19 mouse cellular contexts compared by ENCODE assay signal in genomic region chr6:84353425-84354220, GRCm38 (mm10).
DNase-seq lines count a peak whose midpoint lies in the region; ATAC-seq and TF ChIP-seq lines count a peak whose summit lies in the region.
"Had no signal": no experiment of that assay in that cellular context is flagged by ENCODE, and none has a peak within 500 bp of the region (broad histone marks: within the 10 kb centered on the region; RNA-seq: fewer than 3 reads in every experiment).

No protein-coding gene starts in this region.

- 0 out of 2 replicates have a peak, but pooled peaks have one; percentile 22 for TF ChIP-seq EP300 in lung, postnatal 0 days (IDR thresholded peaks at IDR 0.05)

- no peak overlapping the region for H3K4me2 ChIP-seq in lung, postnatal 0 days (replicated peaks; ENCODE audit: low read depth, low read length)
- H3K4me2 ChIP-seq: embryonic facial prominence, embryonic 13.5 days; hindbrain, embryonic 12.5 days; midbrain, embryonic 11.5 days had no signal

- intact Hi-C loops in left cerebral cortex, postnatal 25 days (cut with DNase I): no loop called here

- H3K27ac ChIP-seq in lung, postnatal 0 days (ENCODE audit: low read length): no peak overlapping the region
- H3K27ac ChIP-seq: hindbrain, embryonic 12.5 days; macrophage had no signal

- DNase-seq in adrenal gland, postnatal 36 days: peak; percentile 22 to 24
- no peak for DNase-seq in adrenal gland, postnatal 4 days (ENCODE audit: low spot score in 2 of 2)
- peak; percentile 37 to 50 for DNase-seq in lung, adult 18-20 months
- DNase-seq in lung, adult 2 months: no peak
- DNase-seq in lung, postnatal 0 days (ENCODE audit: low spot score): peak; percentile 68
- no peak for DNase-seq in embryo, embryonic 9.5 days (ENCODE audit: extremely low spot score)
- no peak for DNase-seq in urinary bladder, postnatal 14 days (ENCODE audit: low spot score)
- DNase-seq in left cerebral cortex, postnatal 25 days (ENCODE audit: low spot score in 2 of 2): no peak
- DNase-seq: B cell, adult 2 months; cerebellum, adult 8-10 months; liver had no signal

- peak; percentile 81 for ATAC-seq in lung, postnatal 0 days
- ATAC-seq: activated CD4-positive, CD25-positive, alpha-beta regulatory T cell, adult 4 months; forebrain, embryonic 16.5 days; inflammation-experienced regulatory T-cells, adult 6 months; Patski had no signal

- 72% methylated on average over 6 of the region's 6 CpGs for WGBS in lung, adult 2 months
- WGBS in lung, postnatal 0 days: 78% methylated on average over 6 of the region's 6 CpGs

- H3K4me1 ChIP-seq in lung, adult 2 months (ENCODE audit: control insufficient read depth, insufficient read depth, low read length): no peaks in the 10 kb centered on the region
- H3K4me1 ChIP-seq in lung, postnatal 0 days (ENCODE audit: insufficient read depth, low read depth, low read length): no peaks in the 10 kb centered on the region
- H3K4me1 ChIP-seq: hindbrain, embryonic 12.5 days had no signal

- no peaks in the 10 kb centered on the region for H3K27me3 ChIP-seq in lung, postnatal 0 days (replicated peaks; ENCODE audit: insufficient read depth, low read length)
- H3K27me3 ChIP-seq: embryonic facial prominence, embryonic 13.5 days; hindbrain, embryonic 12.5 days had no signal

- no peaks in the 10 kb centered on the region for H3K36me3 ChIP-seq in lung, postnatal 0 days (ENCODE audit: insufficient read depth, low read length)
- H3K36me3 ChIP-seq: embryonic facial prominence, embryonic 13.5 days; hindbrain, embryonic 12.5 days had no signal

- H3K4me3 ChIP-seq in lung, adult 2 months (replicated peaks; ENCODE audit: extremely low read depth, low read depth, low read length): no peak overlapping the region
- H3K4me3 ChIP-seq in lung, postnatal 0 days (ENCODE audit: low read depth, low read length): no peak overlapping the region
- H3K4me3 ChIP-seq: embryonic facial prominence, embryonic 13.5 days; hindbrain, embryonic 12.5 days had no signal

- TF ChIP-seq CTCF in lung, adult 2 months (IDR thresholded peaks at IDR 0.05; ENCODE audit: insufficient read depth, low read length): no peak
- TF ChIP-seq CTCF in lung, postnatal 0 days (IDR thresholded peaks at IDR 0.05): no peak

- H3K9ac ChIP-seq in lung, postnatal 0 days (replicated peaks; ENCODE audit: low read depth): no peak overlapping the region
- H3K9ac ChIP-seq: embryonic facial prominence, embryonic 13.5 days; hindbrain, embryonic 12.5 days had no signal

- no peaks in the 10 kb centered on the region for H3K9me3 ChIP-seq in lung, postnatal 0 days (ENCODE audit: low read length)
- H3K9me3 ChIP-seq: embryonic facial prominence, embryonic 13.5 days; hindbrain, embryonic 12.5 days had no signal

- TF ChIP-seq POLR2A in lung, adult 2 months (IDR thresholded peaks at IDR 0.05; ENCODE audit: borderline replicate concordance, extremely low read depth, low read depth, low read length): no peak

Comparison
In these comparisons a context has a peak if more than half of its experiments do, and no peak if none do; other contexts are left out.
1. DNase-seq: peak in adrenal gland, postnatal 36 days (2 of 2), lung, adult 18-20 months (2 of 2) and lung, postnatal 0 days (single experiment); none in adrenal gland, postnatal 4 days (0 of 2), lung, adult 2 months (single experiment), embryo, embryonic 9.5 days (single experiment), urinary bladder, postnatal 14 days (single experiment) and left cerebral cortex, postnatal 25 days (0 of 2).